Mouse (Mus musculus) spleen, adult 2 months (tissue): Measurements from ENCODE around the gene Gpr27. TPM values are rescaled to one million over a fixed set of nuclear protein-coding genes. Genes with fewer than 3 reads are reported as not detected.

Experiments
- DNase-seq, 2 experiments: peaks; one replicate each; pipeline versions ENCODE4 v3.0.0 to v3.0.0-alpha.2; 2012 to 2021; ENCODE audit warnings: low spot score in 2 of 2, low read depth in 1 of 2
- H3K27ac ChIP-seq: fragments of 200-500 bp; 2 replicates; pipeline ENCODE4 v1.5.1; 2012; ENCODE audit warnings: low read length, inconsistent platforms; ENCODE audit not compliant: insufficient read depth
- H3K27me3 ChIP-seq: fragments of 200-500 bp; 2 replicates; pipeline ENCODE4 v1.6.1; 2012; ENCODE audit warnings: mild to moderate bottlenecking, moderate library complexity, low read length, inconsistent platforms; ENCODE audit not compliant: control insufficient read depth, insufficient read depth
- H3K36me3 ChIP-seq: fragments of 200-500 bp; 2 replicates; pipeline ENCODE4 v1.6.1; 2012; ENCODE audit warnings: mild to moderate bottlenecking, low read length, inconsistent platforms; ENCODE audit not compliant: control insufficient read depth, insufficient read depth
- H3K4me1 ChIP-seq: fragments of 200-500 bp; 2 replicates; pipeline ENCODE4 v1.6.1; 2011; ENCODE audit warnings: inconsistent platforms; ENCODE audit not compliant: control insufficient read depth, insufficient read depth, insufficient read length
- H3K4me3 ChIP-seq: fragments of 200-500 bp; 2 replicates; pipeline ENCODE4 v1.5.1; 2011; ENCODE audit warnings: mild to moderate bottlenecking, inconsistent platforms; ENCODE audit not compliant: insufficient read depth, insufficient read length; ENCODE audit errors: extremely low read depth
- CTCF ChIP-seq: fragments of 200-500 bp; IDR thresholded peaks from 2 replicates; pipeline ENCODE4 v1.5.1; 2011; ENCODE audit warnings: mild to moderate bottlenecking, inconsistent platforms; ENCODE audit not compliant: insufficient read depth, insufficient read length, insufficient replicate concordance; ENCODE audit errors: extremely low read depth
- POLR2A ChIP-seq: fragments of 200-500 bp; IDR thresholded peaks from 2 replicates; pipeline ENCODE4 v1.6.1; 2011; ENCODE audit warnings: low read depth, low read length, inconsistent platforms
- whole genome bisulfite sequencing: fragments of 180-500 bp; shearing (Covaris S2); methylation state at CpG from one replicate; pipeline ENCODE4 v1.1.7; 2018; 5-methylcytosine and 5-hydroxymethylcytosine counted together
- polyA plus RNA-seq: library from polyadenylated mRNA; depleted of rRNA; stranded (reverse); fragments of >200 nt; gene quantifications from 2 replicates; pipeline ENCODE4 v1.2.3, GENCODE M21; 2012

Gpr27 gene
- polyA plus RNA-seq, 1 experiment, result 0.25 TPM

- Histone ChIP-seq H3K27ac (no peak overlapping the region), H3K4me3 (no peak overlapping the region), H3K27me3 (no peaks in the 10 kb centered on the region), H3K36me3 (no peaks in the 10 kb centered on the region), H3K4me1 (peaks cover 8% of the 10 kb centered on the region)
- 83% methylated on average over 2 of the region's 2 CpGs for WGBS
- DNase-seq, result no peak
- no peak for TF ChIP-seq CTCF
- TF ChIP-seq POLR2A, result no peak
Observed at GRCm38 (mm10) chr6:99652341-99652740, 40.1 kb upstream of the Gpr27 start.

GRCm38 (mm10) chr6:99654343-99654742 lies 38.1 kb upstream of the Gpr27 start:
- WGBS, result 64% methylated on average over 5 of the region's 5 CpGs
- H3K4me1 ChIP-seq, result peaks cover 8% of the 10 kb centered on the region
- no peak for TF ChIP-seq CTCF
- no peak for TF ChIP-seq POLR2A
- DNase-seq, result no peak
- H3K4me3 ChIP-seq, result no peak overlapping the region
- H3K36me3 ChIP-seq, result no peaks in the 10 kb centered on the region
- H3K27me3 ChIP-seq, result no peaks in the 10 kb centered on the region
- no peak overlapping the region for H3K27ac ChIP-seq

- TF ChIP-seq CTCF, result no peak
- TF ChIP-seq POLR2A, result no peak
- Histone ChIP-seq H3K27ac (peak overlapping the region; percentile 9; the same call in 1 of the 2 replicates), H3K4me1 (peaks cover 5% of the 10 kb centered on the region; the same call in 1 of the 2 replicates), H3K27me3 (no peaks in the 10 kb centered on the region), H3K36me3 (no peaks in the 10 kb centered on the region), H3K4me3 (peak overlapping the region; percentile 21)
- peak in 1 of 2 experiments; percentile 19 for DNase-seq
- 8% methylated on average over 7 of the region's 7 CpGs for whole genome bisulfite sequencing
Observed at GRCm38 (mm10) chr6:99655488-99655887, 37.0 kb upstream of the Gpr27 start.

GRCm38 (mm10) chr6:99656088-99656487 lies 36.4 kb upstream of the Gpr27 start:
- H3K4me3 ChIP-seq, result no peak overlapping the region
- 82% methylated on average over 2 of the region's 2 CpGs for WGBS
- TF ChIP-seq POLR2A, result no peak
- no peak for TF ChIP-seq CTCF
- no peak overlapping the region for H3K27ac ChIP-seq
- H3K27me3 ChIP-seq, result no peaks in the 10 kb centered on the region
- H3K4me1 ChIP-seq, result peaks cover 5% of the 10 kb centered on the region; the same call in 1 of the 2 replicates
- no peaks in the 10 kb centered on the region for H3K36me3 ChIP-seq
- no peak for DNase-seq

GRCm38 (mm10) chr6:99658586-99658985 lies 33.9 kb upstream of the Gpr27 start:
- no peak overlapping the region for H3K4me3 ChIP-seq
- H3K27ac ChIP-seq, result no peak overlapping the region
- DNase-seq, result no peak
- no peaks in the 10 kb centered on the region for H3K36me3 ChIP-seq
- H3K27me3 ChIP-seq, result no peaks in the 10 kb centered on the region
- WGBS, result 71% methylated on average over 10 of the region's 10 CpGs
- H3K4me1 ChIP-seq, result peaks cover 5% of the 10 kb centered on the region; the same call in 1 of the 2 replicates
- TF ChIP-seq POLR2A, result no peak
- TF ChIP-seq CTCF, result no peak

GRCm38 (mm10) chr6:99660443-99660842 lies 32.0 kb upstream of the Gpr27 start:
- Histone ChIP-seq H3K36me3 (no peaks in the 10 kb centered on the region), H3K4me1 (peaks cover 12% of the 10 kb centered on the region), H3K27me3 (no peaks in the 10 kb centered on the region), H3K27ac (no peak overlapping the region), H3K4me3 (no peak overlapping the region)
- no peak for DNase-seq
- 31% methylated on average over 3 of the region's 3 CpGs for WGBS
- TF ChIP-seq POLR2A (no peak), CTCF (no peak)

GRCm38 (mm10) chr6:99663232-99663631 lies 29.2 kb upstream of the Gpr27 start:
- Histone ChIP-seq H3K36me3 (no peaks in the 10 kb centered on the region), H3K27ac (no peak overlapping the region), H3K4me3 (no peak overlapping the region), H3K27me3 (no peaks in the 10 kb centered on the region), H3K4me1 (peaks cover 7% of the 10 kb centered on the region)
- 77% methylated on average over 8 of the region's 8 CpGs for whole genome bisulfite sequencing
- no peak for DNase-seq
- TF ChIP-seq CTCF (no peak), POLR2A (no peak)
